Mouse (Mus musculus) thymus, adult 2 months (tissue): ENCODE data around the gene Mrgprf. TPM values are rescaled to one million over a fixed set of nuclear protein-coding genes. Genes with fewer than 3 reads are reported as not detected.

ENCODE experiments used
- DNase-seq: peaks from one replicate; pipeline ENCODE4 v3.0.0; 2021
- H3K27ac ChIP-seq: fragments of 200-500 bp; 2 replicates; pipeline ENCODE4 v1.5.1; 2012; ENCODE audit warnings: low read length, control low read depth; ENCODE audit not compliant: control insufficient read depth, insufficient read depth
- H3K27me3 ChIP-seq: fragments of 200-500 bp; 2 replicates; pipeline ENCODE4 v1.6.1; 2012; ENCODE audit warnings: mild to moderate bottlenecking, low read length, moderate library complexity, mixed read lengths; ENCODE audit not compliant: control insufficient read depth, insufficient read depth
- H3K36me3 ChIP-seq: fragments of 200-500 bp; 2 replicates; pipeline ENCODE4 v1.6.1; 2012; ENCODE audit warnings: mild to moderate bottlenecking, low read length, moderate library complexity; ENCODE audit not compliant: control insufficient read depth, insufficient read depth
- H3K4me1 ChIP-seq: fragments of 200-500 bp; replicated peaks from 2 replicates; pipeline ENCODE4 v1.6.1; 2012; ENCODE audit warnings: low read length; ENCODE audit not compliant: control insufficient read depth, insufficient read depth
- H3K4me3 ChIP-seq: fragments of 200-500 bp; 2 replicates; pipeline ENCODE4 v1.5.1; 2012; ENCODE audit warnings: mild to moderate bottlenecking, low read length, control low read depth, moderate library complexity; ENCODE audit not compliant: control insufficient read depth, insufficient read depth
- CTCF ChIP-seq: fragments of 200-500 bp; IDR thresholded peaks from 2 replicates; pipeline ENCODE4 v1.5.1; 2012; ENCODE audit warnings: mild to moderate bottlenecking, control low read depth, low read length, moderate library complexity, borderline replicate concordance; ENCODE audit not compliant: control insufficient read depth, poor library complexity, insufficient read depth; ENCODE audit errors: extremely low read depth
- POLR2A ChIP-seq: fragments of 200-500 bp; IDR thresholded peaks from 2 replicates; pipeline ENCODE4 v1.6.1; 2012; ENCODE audit warnings: mild to moderate bottlenecking, low read length, control low read depth, moderate library complexity; ENCODE audit not compliant: control insufficient read depth, poor library complexity, insufficient read depth; ENCODE audit errors: extremely low read depth
- WGBS: fragments of 180-500 bp; shearing (Covaris S2); methylation state at CpG from one replicate; pipeline ENCODE4 v1.1.7; 2018; 5-methylcytosine and 5-hydroxymethylcytosine counted together
- polyA plus RNA-seq: library from polyadenylated mRNA; depleted of rRNA; stranded (reverse); fragments of >200 nt; gene quantifications from 2 replicates; pipeline ENCODE4 v1.2.3, GENCODE M21; 2012; rRNA removed

Mrgprf gene
- 6.5 and 10.3 TPM in 2 replicates for polyA plus RNA-seq

DNA sequence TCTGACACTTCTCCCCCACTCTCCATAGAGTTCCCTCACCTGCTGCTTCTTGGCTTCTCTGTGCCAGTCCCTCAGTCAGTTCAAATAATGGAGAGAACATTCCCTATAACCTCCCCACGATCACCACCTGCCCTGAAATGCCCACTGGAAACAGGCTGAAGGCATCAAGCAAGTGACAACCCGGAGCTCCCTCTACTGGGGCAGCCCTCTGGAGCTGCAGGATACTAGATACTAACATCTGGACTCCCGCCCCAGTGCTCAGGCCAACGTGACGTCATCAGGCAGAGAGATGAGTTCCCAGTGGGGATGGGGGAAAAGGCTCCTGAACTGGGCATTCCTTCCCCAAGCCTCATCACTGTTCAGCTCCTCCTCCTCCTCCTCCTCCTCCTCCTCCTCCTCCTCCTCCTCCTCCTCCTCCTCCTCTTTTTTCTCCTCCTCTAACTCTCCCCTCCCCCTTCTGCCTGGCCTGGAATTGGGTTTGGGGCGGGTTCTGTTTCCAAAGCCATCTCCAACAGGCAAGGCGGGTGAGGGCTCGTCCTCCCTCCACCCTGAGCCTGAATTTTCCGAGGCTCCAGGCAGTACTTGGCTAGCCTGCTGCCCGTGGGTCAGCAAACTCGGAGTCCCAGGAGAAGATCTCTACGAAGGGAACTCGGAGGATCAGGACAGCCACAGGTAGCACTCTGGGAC lies at the start of gene Mrgprf:
Mrgprf (plus strand) TSS at position 508 of the 687 bp plus-strand sequence.
- TF ChIP-seq POLR2A = no peak
- no peak for TF ChIP-seq CTCF
- Histone ChIP-seq H3K27me3 (no peaks in the 10 kb centered on the region), H3K4me1 (no peaks in the 10 kb centered on the region), H3K27ac (no peak within 1 kb of the TSS), H3K4me3 (no peak within 1 kb of the TSS), H3K36me3 (no peaks in the 10 kb centered on the region)
- no peak for DNase-seq
- WGBS = 75% methylated on average over 12 of the region's 13 CpGs

DNA sequence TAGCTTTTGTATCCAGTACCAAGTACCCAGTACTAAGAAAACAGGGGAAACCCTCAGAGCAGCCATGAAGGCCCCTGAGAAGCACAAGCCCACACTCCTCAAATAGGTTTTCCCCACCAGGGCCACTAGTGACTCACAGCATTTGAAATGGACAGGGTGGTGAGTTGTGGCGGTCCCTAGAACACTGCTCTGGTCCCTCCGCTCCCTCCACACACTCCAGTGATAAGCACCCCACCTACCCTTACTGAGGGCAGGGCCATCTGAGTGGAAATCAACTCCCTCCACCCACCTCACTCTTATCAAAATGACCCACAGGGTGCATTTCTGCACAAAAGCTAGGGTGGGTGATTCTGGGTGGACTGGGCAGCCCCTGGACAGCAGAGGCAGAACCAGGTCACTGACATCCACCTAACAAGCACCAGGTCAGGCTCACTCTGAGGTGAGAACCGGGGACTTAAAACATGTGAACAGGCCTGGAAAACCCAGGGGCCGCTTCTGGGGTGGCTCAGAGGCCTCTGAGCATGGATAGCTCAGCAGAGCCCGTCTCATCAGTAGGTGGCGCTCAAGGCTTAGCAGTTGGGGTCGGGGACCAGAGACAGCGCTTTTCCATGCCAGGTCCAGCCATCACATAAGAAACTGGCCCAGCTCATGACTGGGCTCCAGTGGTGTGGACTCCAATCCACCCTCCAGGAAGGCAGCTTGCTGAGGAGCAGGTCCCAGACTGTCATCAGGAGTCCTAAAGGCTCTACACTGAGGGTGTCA lies 47.7 kb upstream of the Mrgprf start:
- no peaks in the 10 kb centered on the region for H3K4me1 ChIP-seq
- no peak overlapping the region for H3K4me3 ChIP-seq
- TF ChIP-seq CTCF (no peak), POLR2A (no peak)
- H3K36me3 ChIP-seq = no peaks in the 10 kb centered on the region
- no peaks in the 10 kb centered on the region for H3K27me3 ChIP-seq
- no peak overlapping the region for H3K27ac ChIP-seq
- peak; percentile 67 for DNase-seq
- WGBS = 40% methylated on average over 8 of the region's 8 CpGs

DNA sequence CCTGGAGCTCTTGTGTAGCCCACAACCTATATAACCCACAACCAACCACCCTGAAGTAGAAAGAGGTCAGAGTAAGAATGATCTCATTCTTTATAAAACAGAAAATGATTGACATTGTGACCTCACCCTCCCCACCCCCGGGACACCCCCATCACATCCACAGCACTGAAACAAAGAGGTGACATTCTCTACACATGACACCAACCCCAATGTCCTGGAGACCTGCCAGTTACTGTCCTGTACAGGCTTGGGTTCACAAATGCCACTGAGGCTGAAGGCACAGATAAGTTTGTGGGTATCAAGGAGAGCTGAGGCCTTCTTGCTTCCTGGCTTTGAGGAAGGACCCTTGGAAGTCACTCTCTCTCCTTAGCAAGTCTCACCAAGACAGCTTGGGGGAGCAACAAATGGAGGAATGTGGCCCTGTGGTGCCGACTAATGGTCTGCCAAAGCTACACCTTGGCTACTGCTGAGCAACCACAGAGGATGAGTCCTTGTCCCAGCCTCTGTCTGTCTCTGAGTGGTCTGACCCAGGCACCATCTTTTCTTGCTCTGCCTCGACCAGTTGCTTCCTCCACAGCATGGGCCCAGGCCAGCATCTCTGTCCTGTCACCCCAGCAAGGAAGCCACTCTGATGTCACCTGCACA lies 46.5 kb upstream of the Mrgprf start:
- no peaks in the 10 kb centered on the region for H3K4me1 ChIP-seq
- no peak overlapping the region for H3K27ac ChIP-seq
- 70% methylated on average over 3 of the region's 3 CpGs for WGBS
- no peak for TF ChIP-seq CTCF
- no peak for TF ChIP-seq POLR2A
- H3K27me3 ChIP-seq = no peaks in the 10 kb centered on the region
- no peak for DNase-seq
- H3K36me3 ChIP-seq = no peaks in the 10 kb centered on the region
- H3K4me3 ChIP-seq = no peak overlapping the region

DNA sequence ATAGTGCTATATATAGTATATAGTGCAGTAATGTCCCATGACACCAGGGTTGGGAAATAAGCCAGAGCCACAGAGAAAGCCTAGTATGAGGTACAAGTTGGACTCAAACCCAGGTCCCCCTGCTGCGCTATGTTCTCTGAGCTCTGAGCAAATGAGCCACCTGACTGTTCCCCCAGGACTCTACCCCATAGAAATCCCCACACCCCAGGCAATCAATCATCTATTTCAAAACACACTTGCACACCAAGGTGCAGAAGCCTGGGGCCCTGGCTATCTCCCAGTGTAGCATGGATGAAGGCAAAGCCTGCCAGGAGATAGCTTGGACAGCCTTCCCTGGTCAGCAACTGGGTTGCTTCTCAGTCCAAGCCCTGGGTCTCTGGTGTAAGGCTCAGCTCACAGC lies 44.5 kb upstream of the Mrgprf start:
- no peak for DNase-seq
- no peak overlapping the region for H3K4me3 ChIP-seq
- WGBS = 96% methylated on average over 1 of the region's 1 CpGs
- H3K4me1 ChIP-seq = no peaks in the 10 kb centered on the region
- TF ChIP-seq POLR2A = no peak
- no peak for TF ChIP-seq CTCF
- no peak overlapping the region for H3K27ac ChIP-seq
- no peaks in the 10 kb centered on the region for H3K36me3 ChIP-seq
- H3K27me3 ChIP-seq = no peaks in the 10 kb centered on the region

DNA sequence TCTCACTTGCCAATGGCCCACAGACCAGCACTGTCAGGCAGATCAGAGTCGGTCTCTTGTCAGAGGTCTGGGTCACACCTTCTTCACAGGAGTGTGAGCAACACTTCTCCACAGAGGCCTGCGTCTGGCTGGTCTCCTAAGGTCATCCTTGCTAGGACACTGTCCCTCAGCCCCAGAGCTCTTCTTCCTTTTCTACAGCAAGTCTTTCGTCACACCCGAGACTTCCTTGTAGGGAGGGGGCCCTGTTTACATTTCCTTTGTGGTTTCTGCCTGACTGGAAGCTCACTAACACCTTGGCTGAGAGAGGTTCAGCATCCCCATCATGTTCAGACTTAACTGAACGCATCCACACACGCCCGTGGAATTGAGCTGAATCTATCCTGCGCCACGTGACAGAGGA lies 36.4 kb upstream of the Mrgprf start:
- H3K27ac ChIP-seq = no peak overlapping the region

DNA sequence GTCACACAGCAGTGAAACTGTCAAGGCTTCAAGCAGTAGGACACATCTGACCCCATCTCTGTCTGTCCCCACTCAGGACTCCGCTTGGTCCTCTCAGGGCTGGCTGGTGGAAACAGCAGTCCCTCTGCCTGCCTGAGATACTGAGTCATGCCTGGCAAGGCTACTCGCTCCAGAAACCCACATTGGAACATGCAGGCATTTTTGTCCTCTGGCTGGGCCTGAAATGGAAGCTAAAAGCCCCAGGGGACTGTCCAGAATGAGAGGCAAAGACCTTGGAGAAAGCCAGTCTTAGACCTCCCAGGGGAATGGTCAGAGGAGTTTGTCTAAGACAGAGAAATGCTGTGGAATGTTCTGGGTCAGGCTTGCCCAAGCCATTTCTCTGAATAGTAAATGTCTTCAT lies 34.6 kb upstream of the Mrgprf start:
- WGBS = 91% methylated on average over 2 of the region's 2 CpGs
- TF ChIP-seq CTCF (no peak), POLR2A (no peak)
- DNase-seq = no peak
- H3K27ac ChIP-seq = no peak overlapping the region
- H3K36me3 ChIP-seq = no peaks in the 10 kb centered on the region; the same call in 1 of the 2 replicates
- no peaks in the 10 kb centered on the region; the same call in 1 of the 2 replicates for H3K4me1 ChIP-seq
- no peak overlapping the region for H3K4me3 ChIP-seq
- no peaks in the 10 kb centered on the region for H3K27me3 ChIP-seq

More for the DNA sequence above, 36.4 kb upstream of the Mrgprf start:
- WGBS = 73% methylated on average over 9 of the region's 9 CpGs
- no peaks in the 10 kb centered on the region for H3K27me3 ChIP-seq
- H3K4me3 ChIP-seq = no peak overlapping the region
- TF ChIP-seq CTCF (no peak), POLR2A (no peak)
- no peaks in the 10 kb centered on the region; the same call in 1 of the 2 replicates for H3K36me3 ChIP-seq
- no peaks in the 10 kb centered on the region; the same call in 1 of the 2 replicates for H3K4me1 ChIP-seq
- no peak for DNase-seq
